Mouse (Mus musculus): ENCODE results near the gene Polg. TPM values are rescaled to one million over a fixed set of nuclear protein-coding genes. Genes with fewer than 3 reads are reported as not detected.

Polg gene
- total and polyA plus RNA-seq, 2 experiments from 2014 or later = 15.9 to 32.6 TPM

DNA sequence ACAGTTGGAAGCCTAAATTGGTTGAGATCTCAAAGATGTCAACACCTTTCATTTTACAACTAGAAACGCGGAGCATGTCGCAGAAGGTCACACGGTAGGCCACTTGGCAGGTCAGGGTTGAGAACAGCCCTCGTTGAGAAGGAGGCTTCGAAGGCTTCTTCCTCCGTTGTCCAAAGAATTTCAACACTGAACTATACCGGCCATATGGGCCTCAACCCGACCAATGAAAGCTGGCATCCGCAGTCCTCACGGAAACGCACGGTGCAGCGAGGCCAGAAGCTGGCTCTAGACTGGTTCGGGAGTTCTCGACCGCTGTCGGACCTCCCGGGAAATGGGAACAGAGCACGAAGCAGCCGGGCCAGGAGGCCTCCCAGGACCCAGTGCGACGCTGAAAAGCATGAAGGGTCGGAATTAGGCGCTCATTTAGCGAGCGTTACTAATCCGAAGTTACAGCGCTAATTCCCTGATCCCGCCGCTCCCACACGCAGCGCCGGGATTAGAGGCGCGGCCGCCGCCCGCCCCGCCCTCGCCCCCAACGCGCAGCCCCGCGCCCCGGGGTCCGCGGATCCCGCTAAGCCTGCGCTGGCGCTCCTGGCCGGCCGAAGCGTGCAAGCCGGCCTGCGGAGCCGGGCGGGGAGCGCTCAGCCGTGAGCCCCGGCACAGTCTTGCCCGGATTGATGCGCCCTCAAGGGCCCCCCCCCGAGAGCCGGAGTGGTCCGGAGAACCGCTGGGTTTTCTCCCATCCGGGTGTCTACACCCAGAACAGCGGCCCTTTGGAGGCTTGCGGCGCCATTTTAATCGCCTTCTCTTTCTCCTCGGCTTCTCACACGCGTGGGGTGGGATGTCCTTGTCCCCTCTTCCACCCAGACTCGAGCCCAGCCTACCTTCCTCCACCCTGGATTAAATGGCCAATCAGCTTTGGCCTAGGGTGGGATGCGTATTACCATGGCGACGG is 42.4 kb upstream of the Polg start:
- H3K4me3 ChIP-seq (ENCODE audit: low read depth, low read length) = peak overlapping the region; percentile 29
- 1% methylated on average over 75 of the region's 79 CpGs for WGBS
- TF ChIP-seq EP300 (IDR thresholded peaks at IDR 0.05; ENCODE audit: low read depth) (no peak), CTCF (IDR thresholded peaks at IDR 0.05; ENCODE audit: low read depth) (no peak)
- H3K4me2 ChIP-seq (ENCODE audit: low read depth, low read length) = peak overlapping the region; percentile 43
- DNase-seq (ENCODE audit: low spot score) (no peak), ATAC-seq (ENCODE audit: insufficient read depth, low read depth) (no peak)
- no peak overlapping the region for H3K27ac ChIP-seq (ENCODE audit: low read depth)
- peaks cover 100% of the 10 kb centered on the region for H3K27me3 ChIP-seq (ENCODE audit: control insufficient read depth, insufficient read depth, low read length)
- H3K4me1 ChIP-seq (ENCODE audit: control insufficient read depth, insufficient read depth) = no peaks in the 10 kb centered on the region
- no peak overlapping the region for H3K9ac ChIP-seq (replicated peaks; ENCODE audit: low read depth, low read length)
- no peaks in the 10 kb centered on the region for H3K36me3 ChIP-seq (replicated peaks; ENCODE audit: control insufficient read depth, insufficient read depth, low read length)
- no peaks in the 10 kb centered on the region for H3K9me3 ChIP-seq (replicated peaks; ENCODE audit: control insufficient read depth, low read length)

GRCm38 (mm10) chr7:79507756-79508155 is 41.6 kb upstream of the Polg start:
- H3K4me2 ChIP-seq (ENCODE audit: low read depth, low read length) = no peak overlapping the region
- H3K4me1 ChIP-seq (ENCODE audit: control insufficient read depth, insufficient read depth) = no peaks in the 10 kb centered on the region
- H3K4me3 ChIP-seq (ENCODE audit: low read depth, low read length) = no peak overlapping the region
- H3K9ac ChIP-seq (replicated peaks; ENCODE audit: low read depth, low read length) = no peak overlapping the region
- H3K36me3 ChIP-seq (replicated peaks; ENCODE audit: control insufficient read depth, insufficient read depth, low read length) = no peaks in the 10 kb centered on the region
- WGBS = 14% methylated on average over 1 of the region's 1 CpGs
- peaks cover 100% of the 10 kb centered on the region for H3K27me3 ChIP-seq (ENCODE audit: control insufficient read depth, insufficient read depth, low read length)
- H3K9me3 ChIP-seq (replicated peaks; ENCODE audit: control insufficient read depth, low read length) = no peaks in the 10 kb centered on the region
- H3K27ac ChIP-seq (ENCODE audit: low read depth) = no peak overlapping the region
- DNase-seq (ENCODE audit: low spot score) = no peak
- TF ChIP-seq EP300 (IDR thresholded peaks at IDR 0.05; ENCODE audit: low read depth) (no peak), CTCF (IDR thresholded peaks at IDR 0.05; ENCODE audit: low read depth) (no peak)
- no peak for ATAC-seq (ENCODE audit: insufficient read depth, low read depth)

GRCm38 (mm10) chr7:79507101-79507705 is 41.0 kb upstream of the Polg start:
- Histone ChIP-seq H3K9me3 (replicated peaks; ENCODE audit: control insufficient read depth, low read length) (no peaks in the 10 kb centered on the region), H3K4me1 (ENCODE audit: control insufficient read depth, insufficient read depth) (no peaks in the 10 kb centered on the region), H3K27me3 (ENCODE audit: control insufficient read depth, insufficient read depth, low read length) (peaks cover 100% of the 10 kb centered on the region), H3K4me2 (ENCODE audit: low read depth, low read length) (no peak overlapping the region), H3K36me3 (replicated peaks; ENCODE audit: control insufficient read depth, insufficient read depth, low read length) (no peaks in the 10 kb centered on the region), H3K4me3 (ENCODE audit: low read depth, low read length) (no peak overlapping the region), H3K9ac (replicated peaks; ENCODE audit: low read depth, low read length) (no peak overlapping the region), H3K27ac (ENCODE audit: low read depth) (no peak overlapping the region)
- DNase-seq (ENCODE audit: low spot score) = no peak
- WGBS = 3% methylated on average over 11 of the region's 11 CpGs
- no peak for ATAC-seq (ENCODE audit: insufficient read depth, low read depth)
- no peak for TF ChIP-seq EP300 (IDR thresholded peaks at IDR 0.05; ENCODE audit: low read depth)
- TF ChIP-seq CTCF (IDR thresholded peaks at IDR 0.05; ENCODE audit: low read depth) = no peak

DNA sequence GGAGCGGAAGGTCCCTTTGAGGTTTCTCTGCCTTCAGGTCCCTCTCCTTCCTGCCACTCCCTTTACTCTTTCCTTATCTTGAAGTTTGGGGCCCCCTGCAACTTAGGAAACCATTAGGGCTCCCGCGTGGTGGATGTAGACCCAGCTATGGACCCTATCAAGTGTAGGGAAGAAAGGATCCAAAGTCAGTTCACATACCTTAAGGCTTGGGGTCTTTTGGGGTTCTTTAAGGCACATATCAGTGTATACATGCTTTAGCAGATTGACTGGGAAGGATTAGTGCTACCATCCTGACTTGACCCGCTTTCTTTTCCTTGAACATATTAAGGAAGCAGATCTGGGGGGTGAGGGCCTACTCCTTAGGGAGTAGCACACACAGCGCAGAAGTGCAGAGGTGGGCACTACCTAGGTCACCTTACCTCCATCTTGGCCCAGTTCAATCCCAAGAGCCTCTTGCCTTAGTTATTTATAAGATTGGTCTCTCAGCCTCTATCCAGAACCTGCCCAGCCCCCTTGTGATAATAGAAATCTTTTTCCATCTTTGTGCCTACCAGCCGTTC is 40.4 kb upstream of the Polg start:
- WGBS = 9% methylated on average over 6 of the region's 6 CpGs
- H3K4me1 ChIP-seq (ENCODE audit: control insufficient read depth, insufficient read depth) = no peaks in the 10 kb centered on the region
- DNase-seq (ENCODE audit: low spot score) (no peak), ATAC-seq (ENCODE audit: insufficient read depth, low read depth) (no peak)
- H3K36me3 ChIP-seq (replicated peaks; ENCODE audit: control insufficient read depth, insufficient read depth, low read length) = no peaks in the 10 kb centered on the region
- H3K9ac ChIP-seq (replicated peaks; ENCODE audit: low read depth, low read length) = no peak overlapping the region
- H3K27me3 ChIP-seq (ENCODE audit: control insufficient read depth, insufficient read depth, low read length) = peaks cover 100% of the 10 kb centered on the region
- H3K9me3 ChIP-seq (replicated peaks; ENCODE audit: control insufficient read depth, low read length) = no peaks in the 10 kb centered on the region
- no peak for TF ChIP-seq EP300 (IDR thresholded peaks at IDR 0.05; ENCODE audit: low read depth)
- TF ChIP-seq CTCF (IDR thresholded peaks at IDR 0.05; ENCODE audit: low read depth) = no peak
- no peak overlapping the region for H3K4me2 ChIP-seq (ENCODE audit: low read depth, low read length)
- H3K27ac ChIP-seq (ENCODE audit: low read depth) = no peak overlapping the region
- H3K4me3 ChIP-seq (ENCODE audit: low read depth, low read length) = no peak overlapping the region

- no peaks in the 10 kb centered on the region for H3K4me1 ChIP-seq (ENCODE audit: control insufficient read depth, insufficient read depth)
- H3K9ac ChIP-seq (replicated peaks; ENCODE audit: low read depth, low read length) = no peak overlapping the region
- ATAC-seq (ENCODE audit: insufficient read depth, low read depth) (no peak), DNase-seq (ENCODE audit: low spot score) (no peak)
- TF ChIP-seq EP300 (IDR thresholded peaks at IDR 0.05; ENCODE audit: low read depth) (no peak), CTCF (IDR thresholded peaks at IDR 0.05; ENCODE audit: low read depth) (no peak)
- peaks cover 100% of the 10 kb centered on the region for H3K27me3 ChIP-seq (ENCODE audit: control insufficient read depth, insufficient read depth, low read length)
- 3% methylated on average over 28 of the region's 28 CpGs for WGBS
- no peaks in the 10 kb centered on the region for H3K36me3 ChIP-seq (replicated peaks; ENCODE audit: control insufficient read depth, insufficient read depth, low read length)
- no peak overlapping the region for H3K27ac ChIP-seq (ENCODE audit: low read depth)
- no peaks in the 10 kb centered on the region for H3K9me3 ChIP-seq (replicated peaks; ENCODE audit: control insufficient read depth, low read length)
- no peak overlapping the region for H3K4me3 ChIP-seq (ENCODE audit: low read depth, low read length)
- no peak overlapping the region for H3K4me2 ChIP-seq (ENCODE audit: low read depth, low read length)
Measured at GRCm38 (mm10) chr7:79505876-79506530, 39.8 kb upstream of the Polg start.

Measured in heart, postnatal 0 days (tissue).